Mouse (Mus musculus) layer of hippocampus, adult 8-10 months (tissue): ENCODE measurements around the gene Zcchc24. TPM values are rescaled to one million over a fixed set of nuclear protein-coding genes. Genes with fewer than 3 reads are reported as not detected.

Experiments
- DNase-seq, 2 experiments: peaks; one replicate each; pipeline ENCODE4 v3.0.0; 2022; ENCODE audit warnings: low spot score in 2 of 2
- total RNA-seq, 4 experiments: library from RNA; stranded (reverse); gene quantifications; 2 replicates each; pipeline ENCODE4 v1.2.4; 2022

The Zcchc24 gene
- total RNA-seq, 4 experiments from 2014 or later: 60.5 to 69.2 (median 63.8) TPM

GRCm38 (mm10) chr14:25747996-25748756 lies 20.7 kb downstream of the Zcchc24 start:
- no peak for DNase-seq

GRCm38 (mm10) chr14:25746971-25747945 lies 21.6 kb downstream of the Zcchc24 start:
- no peak for DNase-seq

GRCm38 (mm10) chr14:25746371-25746770 lies 22.5 kb downstream of the Zcchc24 start:
- no peak for DNase-seq

GRCm38 (mm10) chr14:25745365-25746184 lies 23.3 kb downstream of the Zcchc24 start:
- DNase-seq: no peak

- no peak for DNase-seq
Observed at GRCm38 (mm10) chr14:25742943-25743342, 25.9 kb downstream of the Zcchc24 start.

GRCm38 (mm10) chr14:25741840-25742367 lies 26.9 kb downstream of the Zcchc24 start:
- no peak for DNase-seq

GRCm38 (mm10) chr14:25741211-25741610 lies 27.6 kb downstream of the Zcchc24 start:
- no peak for DNase-seq

GRCm38 (mm10) chr14:25739957-25740565 lies 28.8 kb downstream of the Zcchc24 start:
- peak; percentile 81 to 91 for DNase-seq

- no peak for DNase-seq
Observed at GRCm38 (mm10) chr14:25738591-25739001, 30.2 kb downstream of the Zcchc24 start.

- DNase-seq: peak; percentile 72 to 74
Observed at GRCm38 (mm10) chr14:25736589-25736988, 32.2 kb downstream of the Zcchc24 start.

GRCm38 (mm10) chr14:25736140-25736539 lies 32.7 kb downstream of the Zcchc24 start:
- DNase-seq: no peak

GRCm38 (mm10) chr14:25734736-25735716 lies 33.8 kb downstream of the Zcchc24 start:
- no peak for DNase-seq

GRCm38 (mm10) chr14:25727149-25727510 lies 41.7 kb downstream of the Zcchc24 start:
- no peak for DNase-seq

- DNase-seq: no peak
Observed at GRCm38 (mm10) chr14:25726226-25727148, 42.4 kb downstream of the Zcchc24 start.

GRCm38 (mm10) chr14:25725690-25726089 lies 43.1 kb downstream of the Zcchc24 start:
- no peak for DNase-seq

- peak; percentile 52 to 55 for DNase-seq
Observed at GRCm38 (mm10) chr14:25725032-25725497, 43.8 kb downstream of the Zcchc24 start.

- DNase-seq: no peak
Observed at GRCm38 (mm10) chr14:25720962-25721707, 47.7 kb downstream of the Zcchc24 start.
